Mouse (Mus musculus): ENCODE data around the gene Zfy2. TPM values are rescaled to one million over a fixed set of nuclear protein-coding genes. Genes with fewer than 3 reads are reported as not detected.

Zfy2 gene
- not detected in 2 replicates for polyA plus RNA-seq (2012; ENCODE audit: low replicate concordance)

GRCm38 (mm10) chrY:2170309-2170708 is at the start of gene Zfy2:
TSS of gene Zfy2 (minus strand) at chrY:2170409.

